Mouse (Mus musculus) MEL (cell line): ENCODE measurements around the gene Maff.

Experiments used
- BHLHE40 ChIP-seq: IDR thresholded peaks from 2 replicates; pipeline ENCODE4 v1.6.1; 2012; ENCODE audit warnings: low read depth, mild to moderate bottlenecking, inconsistent platforms, low read length, improper control_type of control experiment, borderline replicate concordance
- CHD2 ChIP-seq: IDR thresholded peaks from 2 replicates; pipeline ENCODE4 v1.6.1; 2011; ENCODE audit warnings: low read length, improper control_type of control experiment
- CTCF ChIP-seq, 3 experiments: IDR thresholded peaks in 2 of 3; conservative IDR thresholded peaks in 1 of 3; 2 replicates each; pipeline ENCODE4 v1.5.1; 2011 to 2012; ENCODE audit warnings: low read length in 3 of 3, low read depth in 2 of 3, mild to moderate bottlenecking in 2 of 3, improper control_type of control experiment in 1 of 3, inconsistent platforms in 1 of 3, mixed read lengths in 1 of 3, moderate library complexity in 1 of 3; ENCODE audit not compliant: control insufficient read depth in 1 of 3, insufficient read depth in 1 of 3, poor library complexity in 1 of 3, severe bottlenecking in 1 of 3
- HCFC1 ChIP-seq: IDR thresholded peaks from 2 replicates; pipeline ENCODE4 v1.6.1; 2012; ENCODE audit warnings: low read depth, mild to moderate bottlenecking, inconsistent platforms, low read length, improper control_type of control experiment, moderate library complexity
- JUND ChIP-seq: IDR thresholded peaks from 2 replicates; pipeline ENCODE4 v1.6.1; 2011; ENCODE audit warnings: low read depth, mild to moderate bottlenecking, improper control_type of control experiment, low read length
- MAX ChIP-seq: IDR thresholded peaks from 2 replicates; pipeline ENCODE4 v1.6.1; 2011; ENCODE audit warnings: low read length, improper control_type of control experiment
- POLR2A ChIP-seq, 2 experiments: IDR thresholded peaks; 2 replicates each; pipeline ENCODE4 v1.6.1; 2011 to 2012; ENCODE audit warnings: low read length in 2 of 2, mild to moderate bottlenecking in 2 of 2, control low read depth in 1 of 2, improper control_type of control experiment in 1 of 2, low read depth in 1 of 2, moderate library complexity in 1 of 2; ENCODE audit not compliant: control insufficient read depth in 1 of 2, insufficient read depth in 1 of 2, poor library complexity in 1 of 2
- USF1 ChIP-seq: IDR thresholded peaks from 2 replicates; pipeline ENCODE4 v1.6.1; 2014; ENCODE audit warnings: low read depth, mild to moderate bottlenecking, inconsistent platforms, low read length, improper control_type of control experiment, moderate library complexity

DNA sequence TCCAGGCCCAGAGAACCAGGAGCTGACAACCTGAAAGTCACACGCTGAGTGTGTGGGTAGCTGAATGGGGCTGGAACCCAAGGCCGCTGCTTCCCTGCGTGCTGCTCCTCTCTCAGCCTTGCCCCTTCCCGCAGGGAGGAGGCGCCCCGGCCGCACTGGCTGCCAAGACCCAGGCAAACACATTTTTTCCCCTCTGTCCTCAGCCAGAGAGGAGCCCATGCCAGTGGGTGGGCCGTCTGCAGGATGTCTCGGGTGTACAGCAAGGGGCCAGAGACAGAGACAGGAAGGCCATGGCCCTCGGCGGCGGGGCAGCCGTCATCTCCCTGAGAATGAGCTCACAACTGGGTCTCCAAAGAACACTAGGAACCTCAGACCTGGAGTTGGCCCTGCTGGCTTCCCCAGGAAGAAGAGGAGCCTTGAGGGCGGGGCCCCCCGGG is 4.9 kb downstream of the Maff start:
- TF ChIP-seq POLR2A (IDR thresholded peaks at IDR 0.05; ENCODE audit: control insufficient read depth in 1 of 2, insufficient read depth in 1 of 2, low read depth in 1 of 2, low read length in 2 of 2, poor library complexity in 1 of 2) (no peak), CTCF (IDR thresholded peaks at IDR 0.05 in 2 of 3, conservative IDR thresholded peaks at IDR 0.05 in 1 of 3; ENCODE audit: control insufficient read depth in 1 of 3, insufficient read depth in 1 of 3, low read depth in 2 of 3, low read length in 3 of 3, poor library complexity in 1 of 3, severe bottlenecking in 1 of 3) (no peak), CHD2 (no peak), USF1 (no peak), BHLHE40 (no peak), HCFC1 (no peak), MAX (no peak), JUND (no peak)
